Mouse (Mus musculus): ENCODE results near the gene Ccdc116. TPM values are rescaled to one million over a fixed set of nuclear protein-coding genes. Genes with fewer than 3 reads are reported as not detected.
A peak's percentile ranks its signal among the peaks of the same experiment; 100 is the strongest.
"Not testable (repeated sequence)": the region's sequence is repeated elsewhere in the genome, so short reads cannot be mapped to it uniquely, and the experiment has no call there.

The Ccdc116 gene
- polyA plus RNA-seq, 1 experiment from 2014 or later = 0.31 TPM

DNA sequence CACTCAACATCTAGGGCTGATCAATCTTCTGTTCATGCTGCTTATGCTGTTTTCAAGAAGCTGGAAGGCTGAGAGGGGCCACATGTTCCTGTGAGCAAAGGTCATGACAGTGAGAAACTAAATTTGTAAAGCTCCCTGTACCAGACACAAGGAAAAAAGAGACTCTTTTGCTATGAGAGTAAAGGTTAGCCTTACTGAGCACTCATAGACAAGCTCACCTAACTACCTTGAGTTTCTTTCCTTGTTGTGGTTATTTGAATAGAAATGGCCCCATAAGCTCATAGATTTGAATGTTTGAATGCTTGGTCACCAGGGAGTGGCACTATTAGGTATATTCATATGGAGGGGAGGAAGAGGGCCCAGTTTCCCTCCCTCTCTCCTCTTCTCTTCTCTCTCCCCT is 20.1 kb upstream of the Ccdc116 start:
- Histone ChIP-seq H3K36me3 (ENCODE audit: insufficient read depth, low read length) (peaks cover 20% of the 10 kb centered on the region), H3K9ac (replicated peaks; ENCODE audit: low read length) (no peak overlapping the region)

DNA sequence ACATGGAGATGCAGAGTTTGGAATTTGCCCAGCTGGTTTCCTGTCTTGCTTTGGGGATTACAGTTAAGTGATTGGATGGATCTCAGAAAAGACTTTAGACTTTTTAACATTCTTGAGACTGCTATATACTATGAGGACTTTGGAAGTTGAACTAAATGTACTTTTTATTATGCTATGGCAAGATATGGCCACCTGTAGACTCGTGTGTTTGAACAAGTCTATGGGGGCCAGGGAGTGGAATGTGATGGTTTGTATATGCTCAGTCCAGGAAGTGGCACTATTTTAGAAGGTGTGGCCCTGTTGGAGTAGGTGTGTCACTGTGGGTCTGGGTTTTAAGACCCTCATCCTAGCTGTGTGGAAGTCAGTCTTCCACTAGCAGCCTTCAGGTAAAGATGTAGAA is 18.4 kb upstream of the Ccdc116 start:
- WGBS = 100% methylated on average over 1 of the region's 1 CpGs
- H3K4me2 ChIP-seq (replicated peaks; ENCODE audit: low read depth, low read length); H3K9ac ChIP-seq (replicated peaks; ENCODE audit: low read length); H3K4me3 ChIP-seq (ENCODE audit: low read length); H3K27ac ChIP-seq (ENCODE audit: low read length); H3K27me3 ChIP-seq (ENCODE audit: insufficient read depth, low read length); H3K4me1 ChIP-seq (ENCODE audit: insufficient read depth, low read length); H3K9me3 ChIP-seq (ENCODE audit: low read length); ATAC-seq (ENCODE audit: low FRiP score, low TSS enrichment): not testable (repeated sequence)
- peaks cover 18% of the 10 kb centered on the region for H3K36me3 ChIP-seq (ENCODE audit: insufficient read depth, low read length)

More for the DNA sequence above, 20.1 kb upstream of the Ccdc116 start:
- H3K4me2 ChIP-seq (replicated peaks; ENCODE audit: low read depth, low read length) = no peak overlapping the region
- H3K9me3 ChIP-seq (ENCODE audit: low read length) = no peaks in the 10 kb centered on the region
- H3K4me3 ChIP-seq (ENCODE audit: low read length) = no peak overlapping the region
- H3K27ac ChIP-seq (ENCODE audit: low read length) = no peak overlapping the region
- H3K27me3 ChIP-seq (ENCODE audit: insufficient read depth, low read length) = no peaks in the 10 kb centered on the region
- ATAC-seq (ENCODE audit: low FRiP score, low TSS enrichment) = no peak
- H3K4me1 ChIP-seq (ENCODE audit: insufficient read depth, low read length) = no peaks in the 10 kb centered on the region

DNA sequence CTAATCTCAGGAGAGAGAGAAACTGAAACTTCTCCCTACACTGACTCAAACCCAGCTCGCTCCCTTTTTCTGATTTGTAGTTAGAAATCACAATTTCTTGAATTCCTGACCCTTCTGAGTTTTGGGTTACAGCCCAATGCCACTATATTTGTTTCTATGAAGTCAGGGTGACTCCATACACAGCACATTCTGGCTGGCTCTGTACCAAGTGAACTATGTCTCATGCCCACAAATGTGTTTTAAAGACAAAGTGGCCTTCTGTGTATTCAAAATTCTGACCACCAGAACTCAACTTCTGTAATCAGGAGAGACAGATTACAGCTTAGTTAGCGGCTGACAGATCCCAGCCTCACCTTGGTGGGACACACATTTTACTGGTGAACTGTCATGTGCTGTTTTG is 7.3 kb upstream of the Ccdc116 start:
- Histone ChIP-seq H3K27me3 (ENCODE audit: insufficient read depth, low read length) (no peaks in the 10 kb centered on the region), H3K27ac (ENCODE audit: low read length) (no peak overlapping the region), H3K4me1 (ENCODE audit: insufficient read depth, low read length) (no peaks in the 10 kb centered on the region), H3K4me3 (ENCODE audit: low read length) (no peak overlapping the region), H3K36me3 (ENCODE audit: insufficient read depth, low read length) (peaks cover 45% of the 10 kb centered on the region), H3K9ac (replicated peaks; ENCODE audit: low read length) (no peak overlapping the region), H3K4me2 (replicated peaks; ENCODE audit: low read depth, low read length) (no peak overlapping the region), H3K9me3 (ENCODE audit: low read length) (no peaks in the 10 kb centered on the region)
- 91% methylated on average over 2 of the region's 2 CpGs for WGBS
- ATAC-seq (ENCODE audit: low FRiP score, low TSS enrichment) = no peak

DNA sequence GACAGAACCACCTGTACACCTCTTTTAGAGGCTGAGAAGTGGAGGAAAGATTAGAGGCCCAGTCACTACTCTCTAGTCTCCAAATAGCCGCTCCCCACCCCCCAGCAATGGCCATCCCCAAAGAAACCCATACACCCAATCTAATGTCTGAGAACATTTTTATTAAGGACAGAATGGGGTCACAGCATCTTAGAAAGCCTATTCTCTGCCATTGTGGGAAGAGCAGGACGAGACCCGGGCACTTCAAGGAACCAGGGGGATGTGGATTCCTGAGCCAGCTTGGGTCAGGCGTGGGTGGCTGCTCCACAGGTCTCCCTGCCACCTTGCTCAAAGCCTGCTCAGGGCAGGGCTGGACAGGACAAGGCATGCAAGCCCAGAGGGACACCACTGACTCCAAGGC is 4.8 kb upstream of the Ccdc116 start:
- peaks cover 28% of the 10 kb centered on the region for H3K36me3 ChIP-seq (ENCODE audit: insufficient read depth, low read length)
- no peaks in the 10 kb centered on the region for H3K9me3 ChIP-seq (ENCODE audit: low read length)
- ATAC-seq (ENCODE audit: low FRiP score, low TSS enrichment) = no peak
- H3K27me3 ChIP-seq (ENCODE audit: insufficient read depth, low read length) = no peaks in the 10 kb centered on the region
- no peak overlapping the region for H3K4me3 ChIP-seq (ENCODE audit: low read length)
- H3K4me2 ChIP-seq (replicated peaks; ENCODE audit: low read depth, low read length) = no peak overlapping the region
- H3K9ac ChIP-seq (replicated peaks; ENCODE audit: low read length) = no peak overlapping the region
- no peak overlapping the region for H3K27ac ChIP-seq (ENCODE audit: low read length)
- H3K4me1 ChIP-seq (ENCODE audit: insufficient read depth, low read length) = peaks cover 11% of the 10 kb centered on the region
- 92% methylated on average over 4 of the region's 4 CpGs for WGBS

DNA sequence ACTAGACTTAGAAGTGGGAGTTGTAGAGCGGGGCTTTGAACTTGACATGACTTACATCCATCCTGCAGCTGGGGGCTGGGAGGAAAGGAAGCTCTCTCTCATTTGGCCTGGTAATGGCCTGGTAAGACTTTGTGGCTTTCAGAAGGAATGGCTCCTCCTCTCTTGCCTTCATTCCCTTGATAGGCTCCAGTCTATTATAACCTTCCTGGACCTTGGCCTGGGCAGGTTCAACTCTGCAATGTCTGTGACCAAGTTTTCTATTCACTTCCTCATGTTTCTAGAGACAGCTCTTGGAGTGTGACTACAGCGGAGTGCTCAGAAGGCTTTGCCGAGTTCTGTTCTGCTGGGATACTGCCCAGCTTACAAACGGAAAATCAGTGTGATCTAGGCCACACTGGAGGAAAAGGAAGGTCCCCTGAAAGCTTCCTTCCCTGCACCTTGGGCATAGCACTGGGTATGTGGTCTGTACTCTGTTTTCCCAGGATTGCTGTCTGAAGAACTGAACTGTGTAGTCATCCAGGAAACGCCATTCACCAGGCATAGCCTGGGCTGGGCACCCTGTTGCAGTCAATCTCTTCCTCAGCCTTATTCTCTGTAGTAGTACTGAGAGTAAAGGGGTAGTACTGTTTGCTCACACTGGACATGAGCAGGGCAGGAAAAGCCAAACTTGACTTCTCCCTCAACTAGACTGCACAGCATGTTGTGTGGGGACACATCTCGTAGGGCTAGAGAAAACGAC is 3.7 kb upstream of the Ccdc116 start:
- Histone ChIP-seq H3K27me3 (ENCODE audit: insufficient read depth, low read length) (no peaks in the 10 kb centered on the region), H3K4me1 (ENCODE audit: insufficient read depth, low read length) (peaks cover 11% of the 10 kb centered on the region), H3K4me2 (replicated peaks; ENCODE audit: low read depth, low read length) (no peak overlapping the region), H3K4me3 (ENCODE audit: low read length) (no peak overlapping the region), H3K27ac (ENCODE audit: low read length) (no peak overlapping the region), H3K9ac (replicated peaks; ENCODE audit: low read length) (no peak overlapping the region), H3K36me3 (ENCODE audit: insufficient read depth, low read length) (peaks cover 28% of the 10 kb centered on the region), H3K9me3 (ENCODE audit: low read length) (no peaks in the 10 kb centered on the region)
- WGBS = 80% methylated on average over 7 of the region's 7 CpGs
- no peak for ATAC-seq (ENCODE audit: low FRiP score, low TSS enrichment)

DNA sequence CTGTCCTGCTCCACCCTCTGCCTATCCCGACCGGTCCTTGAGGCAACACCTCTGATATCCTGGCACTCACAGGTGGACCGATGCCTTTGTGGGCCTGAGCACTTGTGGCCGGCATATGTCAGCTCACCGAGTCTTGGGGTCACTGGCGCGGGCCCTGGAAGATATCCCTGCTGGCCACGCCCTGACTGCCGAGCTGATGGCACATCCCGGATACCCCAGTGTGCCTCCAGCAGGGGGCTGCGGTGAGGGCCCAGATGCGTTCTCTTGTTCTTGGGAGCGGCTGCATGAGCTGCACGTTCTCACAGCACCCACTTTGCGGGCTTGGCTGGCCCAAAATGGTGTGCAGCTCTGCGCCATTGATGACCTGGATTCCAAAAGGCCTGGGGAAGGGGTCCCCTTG is 1.1 kb upstream of the Ccdc116 start:
- ATAC-seq (ENCODE audit: low FRiP score, low TSS enrichment) = peak; percentile 5; the same call in 1 of the 2 replicates
- peak overlapping the region; percentile 59 for H3K9ac ChIP-seq (replicated peaks; ENCODE audit: low read length)
- 10% methylated on average over 16 of the region's 16 CpGs for WGBS
- H3K9me3 ChIP-seq (ENCODE audit: low read length) = no peaks in the 10 kb centered on the region
- no peaks in the 10 kb centered on the region for H3K27me3 ChIP-seq (ENCODE audit: insufficient read depth, low read length)
- no peak overlapping the region for H3K27ac ChIP-seq (ENCODE audit: low read length)
- H3K4me3 ChIP-seq (ENCODE audit: low read length) = peak overlapping the region; percentile 70
- H3K36me3 ChIP-seq (ENCODE audit: insufficient read depth, low read length) = peaks cover 14% of the 10 kb centered on the region; the same call in 1 of the 2 replicates
- peaks cover 11% of the 10 kb centered on the region for H3K4me1 ChIP-seq (ENCODE audit: insufficient read depth, low read length)
- peak overlapping the region; percentile 94 for H3K4me2 ChIP-seq (replicated peaks; ENCODE audit: low read depth, low read length)

DNA sequence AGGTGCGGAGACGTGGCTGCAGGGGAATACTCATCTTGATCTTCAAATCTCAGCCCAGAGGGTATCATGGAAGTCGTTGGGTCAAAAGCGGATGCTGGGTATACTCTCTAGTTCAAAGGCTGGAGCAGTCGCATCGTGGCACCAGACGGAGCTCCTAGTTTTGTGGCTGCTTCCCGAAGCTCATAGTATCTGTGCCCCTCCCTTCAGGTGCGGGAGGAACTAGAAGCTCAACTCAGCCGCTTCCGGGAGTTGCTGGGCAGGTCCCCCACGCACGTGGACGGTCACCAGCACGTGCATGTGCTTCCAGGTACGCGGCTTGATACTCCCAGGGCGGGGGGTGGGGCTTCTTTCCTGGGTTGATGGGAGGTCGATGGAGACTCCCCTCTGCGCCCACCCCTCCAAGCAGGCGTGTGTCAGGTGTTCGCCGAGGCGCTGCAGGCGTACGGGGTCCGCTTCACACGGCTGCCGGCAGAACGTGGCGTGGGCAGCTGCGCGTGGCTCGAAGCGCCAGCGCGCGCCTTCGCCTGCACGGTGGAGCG is 431 bp upstream of the Ccdc116 start:
- peak; percentile 22; the same call in 1 of the 2 replicates for ATAC-seq (ENCODE audit: low FRiP score, low TSS enrichment)
- peak overlapping the region; percentile 59 for H3K9ac ChIP-seq (replicated peaks; ENCODE audit: low read length)
- H3K27ac ChIP-seq (ENCODE audit: low read length) = no peak overlapping the region
- H3K36me3 ChIP-seq (ENCODE audit: insufficient read depth, low read length) = peaks cover 8% of the 10 kb centered on the region; the same call in 1 of the 2 replicates
- WGBS = 2% methylated on average over 41 of the region's 41 CpGs
- H3K9me3 ChIP-seq (ENCODE audit: low read length) = no peaks in the 10 kb centered on the region
- H3K27me3 ChIP-seq (ENCODE audit: insufficient read depth, low read length) = no peaks in the 10 kb centered on the region
- H3K4me1 ChIP-seq (ENCODE audit: insufficient read depth, low read length) = peaks cover 11% of the 10 kb centered on the region
- H3K4me3 ChIP-seq (ENCODE audit: low read length) = peak overlapping the region; percentile 70
- H3K4me2 ChIP-seq (replicated peaks; ENCODE audit: low read depth, low read length) = peak overlapping the region; percentile 94

DNA sequence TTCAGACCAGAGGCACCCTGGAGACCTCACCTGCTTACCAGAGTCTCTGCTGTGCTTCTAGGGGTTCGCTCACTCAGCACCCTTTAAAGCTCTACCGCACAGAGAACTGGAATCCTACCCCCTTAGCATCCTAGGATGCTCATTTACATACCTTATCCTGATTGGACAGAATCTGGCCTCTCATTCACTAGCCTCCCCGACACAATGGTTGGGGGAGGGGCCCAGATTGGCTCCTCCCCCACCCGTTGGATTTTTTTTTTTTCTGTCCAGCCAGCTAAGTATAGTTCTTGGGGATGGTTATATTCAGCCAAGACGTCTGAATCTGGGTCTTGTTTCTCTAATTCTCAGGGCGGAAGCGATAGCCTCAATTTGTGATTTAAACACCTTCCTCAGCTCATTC is 2.7 kb downstream of the Ccdc116 start, which contains the start of gene Ydjc:
Gene Ydjc, plus strand, starts transcription at position 283 of the 400 bp plus-strand sequence.
- Histone ChIP-seq H3K27ac (ENCODE audit: low read length) (no peak within 1 kb of the TSS), H3K36me3 (ENCODE audit: insufficient read depth, low read length) (no peaks in the 10 kb centered on the region), H3K4me3 (ENCODE audit: low read length) (no peak within 1 kb of the TSS), H3K9ac (replicated peaks; ENCODE audit: low read length) (no peak within 1 kb of the TSS), H3K4me1 (ENCODE audit: insufficient read depth, low read length) (peaks cover 11% of the 10 kb centered on the region), H3K27me3 (ENCODE audit: insufficient read depth, low read length) (no peaks in the 10 kb centered on the region), H3K4me2 (replicated peaks; ENCODE audit: low read depth, low read length) (no peak within 1 kb of the TSS), H3K9me3 (ENCODE audit: low read length) (no peaks in the 10 kb centered on the region)
- ATAC-seq (ENCODE audit: low FRiP score, low TSS enrichment) = no peak
- 30% methylated on average over 7 of the region's 7 CpGs for WGBS

DNA sequence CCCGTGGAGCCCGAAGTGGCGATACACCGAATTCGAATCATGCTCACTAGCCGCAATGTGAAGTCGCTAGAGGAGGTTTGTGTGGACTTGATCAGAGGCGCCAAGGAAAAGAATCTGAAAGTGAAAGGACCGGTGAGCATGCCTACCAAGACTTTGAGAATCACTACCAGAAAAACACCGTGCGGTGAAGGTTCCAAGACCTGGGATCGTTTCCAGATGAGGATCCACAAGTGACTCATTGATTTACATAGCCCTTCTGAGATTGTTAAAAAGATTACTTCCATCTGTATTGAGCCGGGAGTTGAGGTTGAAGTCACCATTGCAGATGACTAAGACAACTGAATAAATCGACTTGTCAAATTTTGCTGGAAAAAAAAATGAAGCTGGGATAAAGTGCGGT is 9.7 kb downstream of the Ccdc116 start:
- no peaks in the 10 kb centered on the region for H3K36me3 ChIP-seq (ENCODE audit: insufficient read depth, low read length)
- H3K4me2 ChIP-seq (replicated peaks; ENCODE audit: low read depth, low read length) = no peak overlapping the region
- peaks cover 6% of the 10 kb centered on the region for H3K4me1 ChIP-seq (ENCODE audit: insufficient read depth, low read length)
- 84% methylated on average over 15 of the region's 15 CpGs for WGBS
- H3K9ac ChIP-seq (replicated peaks; ENCODE audit: low read length) = no peak overlapping the region
- no peaks in the 10 kb centered on the region for H3K27me3 ChIP-seq (ENCODE audit: insufficient read depth, low read length)
- H3K9me3 ChIP-seq (ENCODE audit: low read length) = no peaks in the 10 kb centered on the region
- H3K27ac ChIP-seq (ENCODE audit: low read length) = no peak overlapping the region
- ATAC-seq (ENCODE audit: low FRiP score, low TSS enrichment) = no peak
- no peak overlapping the region for H3K4me3 ChIP-seq (ENCODE audit: low read length)

DNA sequence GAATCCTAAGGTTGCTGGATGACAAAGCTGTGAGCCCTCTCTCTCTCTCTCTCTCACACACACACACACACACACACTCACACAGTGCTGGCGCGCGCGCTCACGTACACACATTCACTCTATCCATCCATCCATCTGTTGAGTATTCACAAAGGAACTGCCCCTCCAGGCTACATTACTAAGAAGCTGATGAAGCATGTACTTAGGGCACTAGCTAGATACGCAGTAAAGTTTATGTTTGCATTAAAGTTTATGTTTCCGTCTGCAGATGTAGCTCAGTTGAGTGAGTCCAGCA is 14.2 kb downstream of the Ccdc116 start:
- Histone ChIP-seq H3K27ac (ENCODE audit: low read length) (peak overlapping the region; percentile 57; the same call in 1 of the 2 replicates), H3K9me3 (ENCODE audit: low read length) (no peaks in the 10 kb centered on the region), H3K36me3 (ENCODE audit: insufficient read depth, low read length) (no peaks in the 10 kb centered on the region), H3K9ac (replicated peaks; ENCODE audit: low read length) (peak overlapping the region; percentile 64), H3K4me1 (ENCODE audit: insufficient read depth, low read length) (peaks cover 13% of the 10 kb centered on the region), H3K4me3 (ENCODE audit: low read length) (peak overlapping the region; percentile 87), H3K27me3 (ENCODE audit: insufficient read depth, low read length) (no peaks in the 10 kb centered on the region), H3K4me2 (replicated peaks; ENCODE audit: low read depth, low read length) (peak overlapping the region; percentile 99)
- ATAC-seq (ENCODE audit: low FRiP score, low TSS enrichment) = 0 out of 2 replicates have a peak, but pooled peaks have one; percentile 10
- WGBS = 20% methylated on average over 7 of the region's 7 CpGs
